Mouse (Mus musculus) lung, adult 2 months (tissue): ENCODE results near the gene Cfap300. TPM values are rescaled to one million over a fixed set of nuclear protein-coding genes. Genes with fewer than 3 reads are reported as not detected.

Experiments used
- DNase-seq: peaks from one replicate; pipeline ENCODE4 v3.0.0; 2022
- H3K4me1 ChIP-seq: fragments of 200-500 bp; 2 replicates; pipeline ENCODE4 v1.6.1; 2011; ENCODE audit warnings: low read length; ENCODE audit not compliant: control insufficient read depth, insufficient read depth
- H3K4me3 ChIP-seq: fragments of 200-500 bp; replicated peaks from 2 replicates; pipeline ENCODE3; 2011; ENCODE audit warnings: low read depth, mild to moderate bottlenecking, control low read depth, low read length; ENCODE audit errors: extremely low read depth
- CTCF ChIP-seq: fragments of 200-500 bp; IDR thresholded peaks from 2 replicates; pipeline ENCODE4 v1.5.1; 2011; ENCODE audit warnings: mild to moderate bottlenecking, low read length, control low read depth; ENCODE audit not compliant: insufficient read depth
- POLR2A ChIP-seq: fragments of 200-500 bp; IDR thresholded peaks from 2 replicates; pipeline ENCODE4 v1.6.1; 2011; ENCODE audit warnings: low read depth, mild to moderate bottlenecking, control low read depth, low read length, borderline replicate concordance; ENCODE audit errors: extremely low read depth
- WGBS: fragments of 180-500 bp; shearing (Covaris S2); methylation state at CpG from one replicate; pipeline ENCODE4 v1.1.7; 2018; 5-methylcytosine and 5-hydroxymethylcytosine counted together
- polyA plus RNA-seq: library from polyadenylated mRNA; depleted of rRNA; stranded (reverse); fragments of >200 nt; gene quantifications from 2 replicates; pipeline ENCODE4 v1.2.3, GENCODE M21; 2012

The Cfap300 gene
- polyA plus RNA-seq, 1 experiment = 5.2 TPM

GRCm38 (mm10) chr9:8032847-8033246 is 9.8 kb downstream of the Cfap300 start:
- DNase-seq = no peak
- H3K4me1 ChIP-seq = no peaks in the 10 kb centered on the region; the same call in 1 of the 2 replicates
- WGBS = 88% methylated on average over 5 of the region's 5 CpGs
- no peak for TF ChIP-seq CTCF
- no peak for TF ChIP-seq POLR2A
- H3K4me3 ChIP-seq = no peak overlapping the region

DNA sequence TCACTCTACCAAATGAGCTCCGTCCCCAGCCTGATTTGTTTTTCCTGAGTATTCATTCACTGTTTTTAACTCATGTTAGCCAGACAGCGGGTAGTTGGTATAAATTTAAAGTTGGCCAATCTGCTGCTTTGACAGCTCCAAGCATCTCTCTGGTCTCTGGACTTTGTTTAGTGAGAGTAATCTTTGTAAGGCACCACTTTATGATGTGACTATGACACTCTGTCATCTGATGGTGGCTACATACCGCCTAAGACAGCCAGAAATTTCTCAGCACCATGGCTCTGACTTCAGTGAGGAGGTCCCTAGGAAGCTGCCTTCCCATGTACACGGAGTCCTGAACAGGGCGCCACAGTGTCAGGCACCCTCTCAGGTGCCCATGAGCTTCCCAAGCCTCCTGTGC is 24.0 kb downstream of the Cfap300 start:
- H3K4me3 ChIP-seq = no peak overlapping the region
- TF ChIP-seq CTCF (no peak), POLR2A (no peak)
- no peaks in the 10 kb centered on the region; the same call in 1 of the 2 replicates for H3K4me1 ChIP-seq
- no peak for DNase-seq
- 68% methylated on average over 5 of the region's 5 CpGs for WGBS

DNA sequence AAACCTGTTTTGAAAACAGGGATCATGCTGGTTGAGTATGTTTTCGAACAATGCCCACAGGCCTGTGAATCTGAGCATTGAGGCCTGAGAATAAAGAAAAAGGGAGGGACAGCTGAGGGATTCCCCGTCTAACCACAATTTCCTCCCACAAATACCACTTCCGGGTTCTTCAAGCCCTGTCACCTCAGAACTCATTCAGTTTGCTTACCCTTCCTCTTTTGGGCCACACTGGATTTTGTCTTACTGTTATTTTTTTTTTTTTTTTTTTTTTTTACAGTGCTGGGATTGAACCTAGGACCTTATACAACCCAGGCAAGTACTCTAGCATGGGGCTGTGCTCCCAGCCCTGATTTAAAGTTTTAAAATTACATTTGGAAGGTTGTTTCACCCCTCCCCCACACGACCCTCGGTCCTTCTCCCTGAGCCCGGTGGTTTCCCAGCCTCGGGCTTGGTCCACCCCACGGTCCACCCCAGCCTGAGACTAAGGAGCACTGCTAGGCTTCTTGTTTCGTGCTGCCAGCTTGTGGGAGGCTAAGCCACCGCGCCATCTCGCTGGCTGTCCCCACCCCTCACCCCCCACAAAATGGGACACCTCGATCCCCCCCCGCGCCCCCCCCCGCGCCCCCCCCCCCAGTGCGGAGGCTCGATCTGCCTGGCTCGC is 25.2 kb downstream of the Cfap300 start:
- TF ChIP-seq CTCF (no peak), POLR2A (no peak)
- WGBS = 43% methylated on average over 17 of the region's 20 CpGs
- DNase-seq = peak; percentile 35
- no peak overlapping the region for H3K4me3 ChIP-seq
- no peaks in the 10 kb centered on the region; the same call in 1 of the 2 replicates for H3K4me1 ChIP-seq

- DNase-seq = peak; percentile 87
- WGBS = 1% methylated on average over 77 of the region's 79 CpGs
- Histone ChIP-seq H3K4me3 (peak within 1 kb of the TSS; percentile 98), H3K4me1 (peaks cover 4% of the 10 kb centered on the region)
- no peak for TF ChIP-seq CTCF
- TF ChIP-seq POLR2A = peak; percentile 53; the same call in 1 of the 2 replicates
These were observed 38.1 kb downstream of the Cfap300 start, which contains the start of gene Yap1 for GRCm38 (mm10) chr9:8004370-8004991. Yap1 (minus strand) TSS chr9:8004596.

DNA sequence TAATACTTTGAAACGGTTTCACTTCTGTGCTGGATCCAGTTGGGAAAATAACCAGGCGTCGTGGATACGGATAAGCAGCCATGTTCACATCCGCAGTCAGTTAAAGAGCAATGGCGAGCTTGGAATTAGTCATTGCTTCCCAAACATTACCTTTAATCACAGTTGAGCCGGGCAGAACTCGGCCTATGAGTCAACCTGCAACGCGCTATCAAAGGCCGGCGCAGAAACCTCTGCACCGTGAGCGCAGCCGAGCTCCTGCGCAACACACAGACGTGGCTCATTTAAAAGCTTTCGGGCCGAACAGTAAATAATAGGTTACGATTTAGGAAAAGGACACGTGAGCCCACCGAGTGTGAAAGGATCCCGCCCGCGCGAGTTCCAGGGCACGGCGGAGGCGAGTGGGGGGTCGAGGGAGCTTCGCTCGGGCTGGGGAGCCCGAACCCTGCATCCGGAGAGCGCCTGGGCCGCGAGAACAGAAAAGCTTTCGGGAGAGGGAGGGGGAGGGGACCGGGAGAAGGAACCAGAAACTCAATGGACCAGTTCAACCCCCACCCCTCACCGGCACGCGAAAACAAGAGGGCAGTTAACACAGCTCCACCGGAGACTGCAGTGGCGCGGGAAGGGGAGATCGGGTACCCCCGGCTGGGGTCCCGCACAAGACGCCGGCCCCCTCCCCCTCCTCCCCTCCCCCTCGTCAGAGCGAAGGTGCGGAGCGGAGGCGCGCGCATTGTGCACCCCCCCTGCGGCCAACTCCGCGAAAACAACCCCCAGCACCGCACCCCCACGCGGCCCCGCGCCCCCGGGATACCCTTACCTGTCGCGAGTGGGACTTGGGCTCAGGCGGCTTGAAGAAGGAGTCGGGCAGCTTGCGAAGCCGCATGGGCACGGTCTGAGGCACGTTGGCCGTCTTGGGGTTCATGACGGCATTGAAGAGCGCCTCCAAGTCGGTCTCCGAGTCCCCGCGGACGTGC is 39.0 kb downstream of the Cfap300 start:
- 1% methylated on average over 82 of the region's 82 CpGs for WGBS
- DNase-seq = peak; percentile 75
- no peak for TF ChIP-seq POLR2A
- no peak for TF ChIP-seq CTCF
- Histone ChIP-seq H3K4me1 (peaks cover 4% of the 10 kb centered on the region), H3K4me3 (peak overlapping the region; percentile 98)

GRCm38 (mm10) chr9:8002806-8003205 is 39.8 kb downstream of the Cfap300 start:
- 2% methylated on average over 12 of the region's 12 CpGs for WGBS
- DNase-seq = no peak
- no peak for TF ChIP-seq CTCF
- TF ChIP-seq POLR2A = no peak
- H3K4me3 ChIP-seq = peak overlapping the region; percentile 98
- peaks cover 4% of the 10 kb centered on the region for H3K4me1 ChIP-seq

DNA sequence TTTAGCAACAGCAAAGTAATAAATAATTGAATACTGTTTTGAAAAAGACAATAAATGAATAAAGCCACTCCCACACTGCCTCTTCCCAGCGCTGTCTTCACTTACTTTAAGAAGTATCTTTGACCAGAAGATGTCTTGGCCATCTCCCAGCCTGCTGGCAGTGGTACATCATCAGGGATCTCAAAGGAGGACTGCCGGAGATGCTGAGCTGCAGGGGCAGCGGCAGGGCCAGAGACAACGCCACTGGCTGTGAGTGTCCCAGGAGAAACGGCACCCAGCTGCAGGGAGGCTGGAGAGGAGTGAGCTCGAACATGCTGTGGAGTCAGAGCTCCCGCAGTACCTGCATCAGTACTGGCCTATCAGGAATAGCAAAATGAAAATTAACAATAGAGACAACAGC is 41.3 kb downstream of the Cfap300 start:
- no peak for DNase-seq
- no peak overlapping the region for H3K4me3 ChIP-seq
- 35% methylated on average over 7 of the region's 7 CpGs for WGBS
- TF ChIP-seq CTCF = no peak
- no peak for TF ChIP-seq POLR2A
- H3K4me1 ChIP-seq = peaks cover 4% of the 10 kb centered on the region

DNA sequence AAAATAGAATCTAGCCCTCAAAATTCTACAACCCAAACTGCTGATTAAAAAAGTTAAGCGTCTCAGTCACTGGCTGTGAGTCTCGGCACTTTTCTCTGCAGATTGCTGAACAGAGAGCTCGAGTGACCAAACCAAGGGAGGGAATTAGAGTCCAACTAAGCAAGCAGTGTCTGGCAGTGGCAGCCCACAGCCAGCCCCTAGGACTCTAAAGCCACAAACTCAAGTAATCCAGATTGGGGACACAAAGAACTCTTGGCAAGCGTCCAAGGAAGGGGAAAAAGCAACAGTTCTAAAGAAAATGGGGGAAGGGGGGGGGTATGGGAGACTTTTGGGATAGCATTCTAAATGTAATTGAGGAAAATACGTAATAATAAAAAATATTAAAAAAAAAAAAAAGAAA is 48.3 kb downstream of the Cfap300 start:
- DNase-seq = no peak
- Histone ChIP-seq H3K4me3 (no peak overlapping the region), H3K4me1 (peaks cover 6% of the 10 kb centered on the region; the same call in 1 of the 2 replicates)
- TF ChIP-seq CTCF = no peak
- no peak for TF ChIP-seq POLR2A
- 60% methylated on average over 5 of the region's 5 CpGs for WGBS

- peaks cover 6% of the 10 kb centered on the region; the same call in 1 of the 2 replicates for H3K4me1 ChIP-seq
- DNase-seq = no peak
- TF ChIP-seq CTCF = no peak
- TF ChIP-seq POLR2A = no peak
- 30% methylated on average over 3 of the region's 3 CpGs for WGBS
- no peak overlapping the region for H3K4me3 ChIP-seq
These were observed 50.0 kb downstream of the Cfap300 start for GRCm38 (mm10) chr9:7992651-7993050.

DNA sequence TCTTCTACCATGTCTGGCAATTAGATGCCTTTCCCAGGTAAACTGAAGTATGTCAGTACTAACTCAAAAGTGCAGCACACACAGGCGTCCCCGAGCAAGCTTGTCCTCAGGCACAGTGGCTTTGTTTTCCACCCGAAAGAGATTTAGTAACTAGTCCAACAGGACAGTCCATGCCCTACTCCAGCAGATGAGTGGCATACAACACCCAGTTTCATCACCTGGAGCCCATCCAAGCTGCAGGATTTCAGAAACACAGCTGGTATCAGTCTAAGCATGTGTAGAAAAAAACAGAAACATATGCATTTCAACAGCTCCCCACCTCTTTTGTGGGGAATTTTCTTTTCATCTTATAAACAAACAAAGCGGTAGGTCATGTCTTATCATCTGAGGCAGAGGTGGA is 51.7 kb downstream of the Cfap300 start:
- WGBS = 61% methylated on average over 4 of the region's 4 CpGs
- Histone ChIP-seq H3K4me3 (no peak overlapping the region), H3K4me1 (peaks cover 6% of the 10 kb centered on the region; the same call in 1 of the 2 replicates)
- DNase-seq = no peak
- TF ChIP-seq POLR2A (no peak), CTCF (no peak)
